Mouse (Mus musculus) kidney, postnatal 0 days (tissue): ENCODE measurements around the gene Pilra. TPM values are rescaled to one million over a fixed set of nuclear protein-coding genes. Genes with fewer than 3 reads are reported as not detected.

Experiments used
- ATAC-seq: fragments of 200-750 bp; cut with Nextera tagmentation; replicated peaks from 2 replicates; pipeline ENCODE4 v1.8.0; 2017; ENCODE audit warnings: low read depth, moderate number of reproducible peaks, moderate TSS enrichment, moderate library complexity; ENCODE audit not compliant: low FRiP score
- DNase-seq: peaks from one replicate; pipeline ENCODE4 v3.0.0-alpha.2; 2016; ENCODE audit warnings: low spot score
- H3K27ac ChIP-seq: fragments of 300-500 bp; sonication (generic); 2 replicates; pipeline ENCODE4 v1.5.1; 2014; ENCODE audit warnings: mild to moderate bottlenecking
- H3K27me3 ChIP-seq: fragments of 300-500 bp; sonication (generic); 2 replicates; pipeline ENCODE4 v1.6.1; 2014; ENCODE audit warnings: low read length, mixed read lengths; ENCODE audit not compliant: insufficient read depth
- H3K36me3 ChIP-seq: fragments of 300-500 bp; sonication (generic); 2 replicates; pipeline ENCODE4 v1.6.1; 2014; ENCODE audit warnings: low read length, mixed read lengths; ENCODE audit not compliant: insufficient read depth
- H3K4me1 ChIP-seq: fragments of 300-500 bp; sonication (generic); replicated peaks from 2 replicates; pipeline ENCODE4 v1.6.1; 2014; ENCODE audit warnings: antibody characterized with exemption, low read length, mixed read lengths; ENCODE audit not compliant: insufficient read depth
- H3K4me2 ChIP-seq: fragments of 300-500 bp; sonication (generic); 2 replicates; pipeline ENCODE4 v1.6.1; 2014; ENCODE audit warnings: mild to moderate bottlenecking, low read length, moderate library complexity, mixed read lengths
- H3K4me3 ChIP-seq: fragments of 300-500 bp; sonication (generic); replicated peaks from 2 replicates; pipeline ENCODE4 v1.5.1; 2014; ENCODE audit warnings: low read depth, low read length
- H3K9ac ChIP-seq: fragments of 300-500 bp; sonication (generic); 2 replicates; pipeline ENCODE4 v1.6.1; 2014; ENCODE audit warnings: low read depth, low read length
- H3K9me3 ChIP-seq: fragments of 300-500 bp; sonication (generic); replicated peaks from 2 replicates; pipeline ENCODE4 v1.6.1; 2016; ENCODE audit warnings: low read length, inconsistent platforms, mixed read lengths
- CTCF ChIP-seq: IDR thresholded peaks from 2 replicates; pipeline ENCODE4 v1.5.1; 2016; ENCODE audit warnings: antibody characterized with exemption, low read depth, mild to moderate bottlenecking, moderate library complexity
- WGBS: fragments of 180-500 bp; shearing (Covaris S2); extraction: QIAGEN DNeasy Blood & Tissue Kit; methylation state at CpG from one replicate; pipeline ENCODE4 v1.1.7; 2014; 5-methylcytosine and 5-hydroxymethylcytosine counted together
- polyA plus RNA-seq: library from polyadenylated mRNA; unstranded; fragments of >200 nt; fragmentation: Nextera tagmentation; extraction: Ambion mirVana; gene quantifications from 2 replicates; pipeline ENCODE4 v1.2.1, GENCODE M21; 2015

Pilra gene
- polyA plus RNA-seq, 1 experiment from 2014 or later, result 0.70 TPM

DNA sequence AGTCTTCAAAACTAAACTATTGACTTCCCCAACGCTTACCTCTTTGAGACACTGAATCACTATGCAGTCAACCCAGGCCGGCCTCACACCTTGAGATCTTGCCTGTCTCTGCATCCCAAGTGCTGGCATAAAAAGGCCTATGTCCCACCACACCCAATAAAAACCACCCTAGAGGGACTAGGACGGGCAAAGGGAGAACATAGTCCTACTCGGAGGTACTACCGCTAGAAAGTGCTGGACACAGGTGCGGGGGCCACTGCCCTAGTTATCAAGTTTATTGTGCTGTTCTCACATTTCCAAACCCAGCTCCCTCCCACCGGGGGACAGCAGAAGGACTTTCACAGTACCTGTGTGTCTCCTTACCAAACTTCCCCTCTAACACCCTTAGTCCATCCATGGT is 54.4 kb downstream of the Pilra start:
- WGBS, result 82% methylated on average over 7 of the region's 7 CpGs
- peaks cover 25% of the 10 kb centered on the region for H3K36me3 ChIP-seq

GRCm38 (mm10) chr5:137779053-137779933 is 56.8 kb downstream of the Pilra start:
- DNase-seq (peak; percentile 42), ATAC-seq (peak; percentile 25)
- Histone ChIP-seq H3K27me3 (no peaks in the 10 kb centered on the region), H3K4me1 (peaks cover 25% of the 10 kb centered on the region), H3K36me3 (peaks cover 23% of the 10 kb centered on the region), H3K27ac (peak overlapping the region; percentile 89), H3K9ac (peak overlapping the region; percentile 92), H3K9me3 (no peaks in the 10 kb centered on the region), H3K4me2 (peak overlapping the region; percentile 86), H3K4me3 (peak overlapping the region; percentile 93)
- TF ChIP-seq CTCF, result no peak
- WGBS, result 1% methylated on average over 72 of the region's 83 CpGs

More for the DNA sequence above, 54.4 kb downstream of the Pilra start:
- ATAC-seq (no peak), DNase-seq (no peak)
- no peak for TF ChIP-seq CTCF
- Histone ChIP-seq H3K4me2 (no peak overlapping the region), H3K4me1 (peaks cover 33% of the 10 kb centered on the region), H3K9me3 (no peaks in the 10 kb centered on the region), H3K9ac (no peak overlapping the region), H3K27ac (no peak overlapping the region), H3K27me3 (no peaks in the 10 kb centered on the region), H3K4me3 (no peak overlapping the region)

DNA sequence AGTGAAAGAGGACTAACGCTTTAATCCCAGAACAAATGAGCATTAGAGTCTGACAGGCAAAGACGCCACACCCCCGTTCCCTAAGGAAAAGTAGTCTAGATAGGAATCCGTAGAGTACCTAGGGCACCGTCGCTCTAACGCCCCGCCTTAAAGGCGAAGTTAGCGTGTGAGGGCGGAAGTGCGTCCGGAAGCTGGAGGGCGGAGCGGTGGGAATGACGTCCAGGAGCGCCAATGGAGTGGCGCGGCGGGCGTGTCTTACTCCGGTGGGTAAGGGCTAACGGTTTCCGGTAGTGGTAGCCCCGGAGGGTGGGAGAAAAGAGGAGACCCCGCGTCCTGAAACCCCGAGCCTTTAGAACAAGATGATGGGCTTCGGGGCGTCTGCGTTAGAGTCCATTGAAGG is 57.4 kb downstream of the Pilra start, which contains the start of gene Ppp1r35:
TSS of gene Ppp1r35 (plus strand) at position 215 of the 400 bp plus-strand sequence.
- Histone ChIP-seq H3K9me3 (no peaks in the 10 kb centered on the region), H3K4me2 (peak within 1 kb of the TSS; percentile 86), H3K4me1 (peaks cover 18% of the 10 kb centered on the region), H3K27me3 (no peaks in the 10 kb centered on the region), H3K27ac (peak within 1 kb of the TSS; percentile 89), H3K9ac (peak within 1 kb of the TSS; percentile 92), H3K4me3 (peak within 1 kb of the TSS; percentile 93), H3K36me3 (peaks cover 19% of the 10 kb centered on the region)
- WGBS, result under 1% methylated on average over 31 of the region's 31 CpGs
- ATAC-seq (peak; percentile 92), DNase-seq (peak; percentile 98)
- no peak for TF ChIP-seq CTCF

DNA sequence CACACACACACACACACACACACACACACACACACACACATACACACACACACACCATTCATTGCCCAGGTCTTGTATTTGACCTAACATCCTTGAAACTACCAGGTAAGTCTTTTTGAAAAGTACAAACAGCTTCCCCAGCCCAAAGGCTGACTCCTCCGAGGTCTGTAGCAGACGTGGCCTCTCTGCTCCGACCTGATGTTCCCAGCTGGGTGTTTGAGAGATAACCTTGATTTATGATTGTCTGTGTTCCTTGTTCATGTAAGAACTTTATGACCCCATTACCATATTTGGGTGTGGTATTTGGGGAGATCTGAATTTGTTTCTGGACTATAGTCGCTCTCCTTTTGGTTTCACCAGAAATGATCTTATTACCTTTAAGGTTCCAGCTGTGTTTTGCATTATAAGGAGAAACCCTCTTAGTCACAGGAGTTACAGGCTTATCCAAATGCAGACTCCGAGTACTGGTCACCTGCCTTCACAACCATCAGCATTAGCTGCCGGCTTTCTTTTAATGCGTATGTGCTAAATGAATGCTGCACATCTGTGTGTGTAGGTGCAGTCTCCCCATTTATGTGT is 58.7 kb downstream of the Pilra start:
- H3K9me3 ChIP-seq, result no peaks in the 10 kb centered on the region
- H3K4me2 ChIP-seq, result no peak overlapping the region
- no peak overlapping the region for H3K9ac ChIP-seq
- DNase-seq (no peak), ATAC-seq (no peak)
- no peak overlapping the region for H3K4me3 ChIP-seq
- H3K36me3 ChIP-seq, result peaks cover 13% of the 10 kb centered on the region
- H3K27ac ChIP-seq, result no peak overlapping the region
- no peaks in the 10 kb centered on the region for H3K27me3 ChIP-seq
- H3K4me1 ChIP-seq, result 0 out of 2 replicates have a peak, but pooled peaks cover 8% of the 10 kb centered on the region
- 58% methylated on average over 7 of the region's 7 CpGs for WGBS
- TF ChIP-seq CTCF, result no peak

DNA sequence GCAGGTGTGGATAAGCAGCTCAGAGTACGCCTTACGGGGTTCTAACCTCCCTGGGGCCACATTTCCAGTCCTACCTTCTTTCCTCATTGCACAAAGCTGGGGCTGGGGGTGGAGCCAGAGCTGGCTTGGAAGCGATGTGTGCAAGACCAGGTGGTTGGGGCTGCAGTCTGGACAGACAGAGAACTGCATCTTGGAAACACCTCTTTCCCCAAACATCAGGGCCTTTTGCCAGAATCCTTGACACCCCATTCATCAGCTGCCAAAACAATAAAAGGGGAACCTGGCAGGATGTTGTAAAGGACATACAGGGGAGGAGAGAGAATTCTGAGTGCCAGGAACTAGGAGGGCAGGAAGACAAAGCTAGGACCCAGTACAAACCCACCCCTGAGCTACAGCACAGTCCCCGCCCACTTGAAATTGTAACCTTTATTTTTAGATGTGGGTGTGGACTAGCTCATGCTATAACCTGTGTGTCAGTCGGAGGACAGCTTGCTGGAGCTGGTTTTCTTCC is 59.6 kb downstream of the Pilra start:
- 16% methylated on average over 5 of the region's 5 CpGs for WGBS
- Histone ChIP-seq H3K9ac (0 out of 2 replicates have a peak overlapping the region, but pooled peaks have one; percentile 3), H3K4me1 (0 out of 2 replicates have a peak, but pooled peaks cover 8% of the 10 kb centered on the region), H3K4me3 (no peak overlapping the region), H3K27me3 (no peaks in the 10 kb centered on the region), H3K27ac (no peak overlapping the region; the same call in 1 of the 2 replicates), H3K9me3 (no peaks in the 10 kb centered on the region), H3K36me3 (peaks cover 5% of the 10 kb centered on the region; the same call in 1 of the 2 replicates), H3K4me2 (no peak overlapping the region)
- TF ChIP-seq CTCF, result no peak
- DNase-seq, result peak; percentile 65
- ATAC-seq, result peak; percentile 30; the same call in 1 of the 2 replicates
